Mouse (Mus musculus): ENCODE measurements around the gene Lmntd1. TPM values are rescaled to one million over a fixed set of nuclear protein-coding genes. Genes with fewer than 3 reads are reported as not detected.

The Lmntd1 gene
- polyA plus RNA-seq, 1 experiment, result 1.2 TPM

DNA sequence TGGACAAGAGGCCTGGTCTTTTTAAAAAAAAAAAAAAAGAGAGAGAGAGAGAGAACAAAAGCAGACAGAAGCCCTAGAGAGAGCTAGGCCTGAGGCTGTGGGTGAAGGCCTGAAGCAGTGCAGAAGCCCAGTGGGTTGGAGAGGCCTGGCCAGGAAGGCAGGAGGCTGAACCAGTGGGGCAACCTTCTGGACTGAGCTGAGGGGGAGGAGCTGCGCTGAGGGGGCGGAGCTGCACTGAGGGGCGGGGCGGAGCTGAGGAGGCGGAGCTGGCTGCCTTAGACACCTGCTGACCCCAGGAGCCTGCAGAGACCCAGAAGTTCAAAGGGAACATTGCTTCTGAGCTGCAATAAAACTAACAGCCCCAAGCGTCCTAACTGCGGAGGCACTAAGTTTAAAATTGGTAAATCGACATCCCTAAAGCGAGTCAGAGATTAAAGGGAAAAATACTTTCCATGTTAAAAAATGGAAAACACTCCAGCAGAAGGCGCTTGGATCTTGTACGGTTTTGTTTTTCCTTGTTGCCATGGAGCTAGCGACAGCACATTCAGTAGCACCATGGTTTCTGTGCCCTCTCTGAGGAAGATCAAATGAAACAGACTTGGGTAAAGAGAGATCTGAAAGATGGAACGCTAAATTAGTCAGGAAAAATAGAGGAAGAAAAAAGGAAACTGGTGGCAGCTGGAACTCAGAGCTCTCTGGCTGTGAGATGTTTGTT is 68.0 kb downstream of the Lmntd1 start:
- Histone ChIP-seq H3K4me1 (ENCODE audit: control insufficient read depth, insufficient read depth, low read length) (no peaks in the 10 kb centered on the region), H3K4me3 (ENCODE audit: insufficient read depth, low read length) (no peak overlapping the region), H3K27ac (ENCODE audit: insufficient read depth, low read length) (no peak overlapping the region)
- TF ChIP-seq CTCF (IDR thresholded peaks at IDR 0.05; ENCODE audit: borderline replicate concordance, insufficient read depth, low read length) (no peak), POLR2A (IDR thresholded peaks at IDR 0.05; ENCODE audit: low read depth, low read length) (no peak)

DNA sequence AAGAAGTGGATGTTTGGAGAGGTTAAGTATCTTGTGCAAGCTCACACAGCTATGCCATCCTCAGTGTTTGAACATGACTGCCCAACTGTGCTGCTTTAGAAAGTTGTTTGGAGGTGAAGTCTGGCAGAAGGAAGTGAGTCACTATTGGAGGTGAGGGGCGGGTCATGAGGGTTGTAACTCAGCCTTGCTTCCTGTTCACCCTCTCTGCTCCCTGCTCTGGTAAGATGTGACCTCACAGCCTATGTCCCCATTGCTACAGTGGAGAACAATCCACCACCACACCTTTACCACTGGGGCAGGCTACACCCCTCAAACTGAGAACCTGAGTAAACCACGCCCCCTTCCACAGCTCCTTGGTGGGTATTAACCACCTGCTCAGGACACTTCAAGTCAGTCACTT is 69.3 kb downstream of the Lmntd1 start:
- Histone ChIP-seq H3K27ac (ENCODE audit: insufficient read depth, low read length) (no peak overlapping the region), H3K4me1 (ENCODE audit: control insufficient read depth, insufficient read depth, low read length) (no peaks in the 10 kb centered on the region), H3K4me3 (ENCODE audit: insufficient read depth, low read length) (no peak overlapping the region)
- TF ChIP-seq CTCF (IDR thresholded peaks at IDR 0.05; ENCODE audit: borderline replicate concordance, insufficient read depth, low read length) (no peak), POLR2A (IDR thresholded peaks at IDR 0.05; ENCODE audit: low read depth, low read length) (no peak)

DNA sequence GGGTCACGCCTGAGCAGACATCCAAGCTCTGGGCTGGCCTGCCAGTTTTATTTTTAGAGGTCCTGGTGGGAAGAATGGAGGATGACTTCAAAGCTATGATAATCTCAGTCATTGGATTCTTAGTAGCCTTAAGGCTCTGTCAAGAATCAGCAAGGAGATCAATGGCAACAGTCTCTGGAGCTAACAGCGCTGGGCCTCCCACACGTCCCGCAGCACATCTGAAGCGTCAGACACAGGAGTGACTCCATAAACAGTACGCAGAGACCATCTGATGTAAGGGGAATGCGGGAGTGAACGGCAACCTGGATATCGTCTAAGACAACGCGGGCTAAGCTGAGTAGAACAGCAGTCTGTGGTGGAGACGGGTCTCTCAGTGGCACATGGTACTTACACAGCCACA is 69.8 kb downstream of the Lmntd1 start:
- Histone ChIP-seq H3K27ac (ENCODE audit: insufficient read depth, low read length) (no peak overlapping the region), H3K4me3 (ENCODE audit: insufficient read depth, low read length) (no peak overlapping the region), H3K4me1 (ENCODE audit: control insufficient read depth, insufficient read depth, low read length) (no peaks in the 10 kb centered on the region)
- TF ChIP-seq POLR2A (IDR thresholded peaks at IDR 0.05; ENCODE audit: low read depth, low read length) (no peak), CTCF (IDR thresholded peaks at IDR 0.05; ENCODE audit: borderline replicate concordance, insufficient read depth, low read length) (no peak)

DNA sequence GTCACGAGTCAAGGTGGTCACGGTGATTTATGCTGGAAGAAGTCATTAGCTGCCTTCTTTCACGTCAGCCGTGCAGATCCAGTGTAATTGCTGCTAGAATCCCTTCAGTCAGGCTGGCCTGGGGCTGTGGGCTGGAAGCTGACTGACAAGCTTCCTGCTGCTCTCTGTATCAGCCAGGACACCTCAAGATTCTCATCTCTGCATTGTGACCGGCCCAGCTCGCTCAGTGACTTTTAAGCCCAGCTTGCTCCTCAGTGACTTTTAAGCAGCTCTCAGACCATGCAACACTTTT is 74.6 kb downstream of the Lmntd1 start:
- H3K4me3 ChIP-seq (ENCODE audit: insufficient read depth, low read length), result no peak overlapping the region
- H3K4me1 ChIP-seq (ENCODE audit: control insufficient read depth, insufficient read depth, low read length), result no peaks in the 10 kb centered on the region
- H3K27ac ChIP-seq (ENCODE audit: insufficient read depth, low read length), result no peak overlapping the region
- TF ChIP-seq CTCF (IDR thresholded peaks at IDR 0.05; ENCODE audit: borderline replicate concordance, insufficient read depth, low read length) (no peak), POLR2A (IDR thresholded peaks at IDR 0.05; ENCODE audit: low read depth, low read length) (no peak)

DNA sequence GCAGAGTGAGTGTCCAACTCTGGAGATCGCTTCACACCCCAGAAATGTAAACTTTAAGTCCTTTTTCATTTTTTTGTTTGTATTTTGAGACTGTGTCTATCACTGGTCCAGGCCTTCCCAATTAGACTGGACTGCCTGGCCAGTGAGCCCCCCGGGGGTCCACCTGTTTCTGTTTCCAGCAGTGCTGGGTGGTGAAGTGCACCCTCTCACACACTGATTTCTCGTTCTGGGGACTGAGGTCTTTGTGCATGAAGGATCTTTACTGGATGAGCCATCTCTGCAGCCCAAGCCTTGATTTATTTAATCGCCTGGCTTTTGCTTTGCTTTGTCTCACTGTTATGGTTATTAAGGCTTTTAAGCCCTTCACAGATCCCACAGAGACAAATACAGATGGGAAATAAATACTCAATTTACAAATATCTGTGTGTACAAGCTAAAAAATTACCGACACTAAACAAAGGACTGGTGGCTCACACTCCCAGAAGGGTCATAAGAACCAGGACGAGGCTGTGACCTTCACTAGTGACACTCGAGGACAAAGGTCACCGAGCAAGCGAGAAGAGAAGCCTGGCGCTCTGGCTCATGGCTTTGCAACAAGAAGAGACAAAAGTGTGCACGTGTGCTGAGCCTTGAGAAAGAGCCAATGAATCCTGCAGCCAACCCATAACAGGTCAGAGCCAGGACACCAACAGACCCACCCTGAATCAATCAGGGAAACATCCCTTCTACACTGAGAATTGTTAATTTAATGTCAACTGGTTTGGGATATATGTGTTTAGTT is 75.1 kb downstream of the Lmntd1 start:
- no peak for TF ChIP-seq CTCF (IDR thresholded peaks at IDR 0.05; ENCODE audit: borderline replicate concordance, insufficient read depth, low read length)
- no peak for TF ChIP-seq POLR2A (IDR thresholded peaks at IDR 0.05; ENCODE audit: low read depth, low read length)
- Histone ChIP-seq H3K27ac (ENCODE audit: insufficient read depth, low read length) (no peak overlapping the region), H3K4me3 (ENCODE audit: insufficient read depth, low read length) (no peak overlapping the region), H3K4me1 (ENCODE audit: control insufficient read depth, insufficient read depth, low read length) (no peaks in the 10 kb centered on the region)

DNA sequence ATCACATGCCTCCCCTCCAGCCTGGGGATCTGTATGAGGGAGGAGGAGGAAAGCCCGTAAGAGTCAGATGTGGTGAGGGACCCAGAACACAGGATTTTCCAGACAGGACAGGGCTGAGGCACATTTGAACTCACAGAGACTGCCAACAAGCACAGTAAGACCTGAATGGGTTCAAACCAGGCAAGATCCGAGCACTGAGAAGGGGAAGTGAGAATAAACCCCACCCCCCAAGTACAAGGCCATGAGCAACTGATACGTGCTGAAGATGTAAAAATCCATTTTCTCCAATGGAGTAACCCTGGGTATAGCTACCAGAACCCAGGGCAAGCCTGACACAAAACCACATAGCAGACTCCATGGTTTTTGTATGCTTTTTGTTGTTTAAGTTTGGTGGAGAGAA is 83.7 kb downstream of the Lmntd1 start:
- H3K4me3 ChIP-seq (ENCODE audit: insufficient read depth, low read length), result no peak overlapping the region
- no peak overlapping the region for H3K27ac ChIP-seq (ENCODE audit: insufficient read depth, low read length)
- TF ChIP-seq POLR2A (IDR thresholded peaks at IDR 0.05; ENCODE audit: low read depth, low read length) (no peak), CTCF (IDR thresholded peaks at IDR 0.05; ENCODE audit: borderline replicate concordance, insufficient read depth, low read length) (no peak)
- no peaks in the 10 kb centered on the region for H3K4me1 ChIP-seq (ENCODE audit: control insufficient read depth, insufficient read depth, low read length)

DNA sequence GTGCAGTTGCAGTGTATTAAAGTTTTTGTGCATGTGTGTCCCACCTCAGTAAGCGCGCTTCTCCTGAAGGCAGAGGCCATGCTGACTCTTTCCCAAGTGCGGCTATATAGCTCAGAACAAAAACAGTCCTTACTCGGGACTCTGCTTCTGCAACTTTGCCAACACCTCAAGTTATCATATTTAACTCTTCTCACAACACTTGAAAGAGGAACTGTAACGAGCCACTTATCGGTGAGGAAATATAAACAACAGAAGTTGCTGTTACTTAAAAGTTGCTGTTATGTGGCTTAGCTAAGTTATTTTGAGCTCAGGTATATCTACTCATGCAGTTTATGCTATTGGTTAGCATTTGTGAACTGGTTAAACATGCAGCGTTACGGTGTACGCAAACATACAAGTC is 90.8 kb downstream of the Lmntd1 start:
- Histone ChIP-seq H3K27ac (ENCODE audit: insufficient read depth, low read length) (no peak overlapping the region), H3K4me3 (ENCODE audit: insufficient read depth, low read length) (no peak overlapping the region), H3K4me1 (ENCODE audit: control insufficient read depth, insufficient read depth, low read length) (no peaks in the 10 kb centered on the region)
- no peak for TF ChIP-seq CTCF (IDR thresholded peaks at IDR 0.05; ENCODE audit: borderline replicate concordance, insufficient read depth, low read length)
- no peak for TF ChIP-seq POLR2A (IDR thresholded peaks at IDR 0.05; ENCODE audit: low read depth, low read length)

DNA sequence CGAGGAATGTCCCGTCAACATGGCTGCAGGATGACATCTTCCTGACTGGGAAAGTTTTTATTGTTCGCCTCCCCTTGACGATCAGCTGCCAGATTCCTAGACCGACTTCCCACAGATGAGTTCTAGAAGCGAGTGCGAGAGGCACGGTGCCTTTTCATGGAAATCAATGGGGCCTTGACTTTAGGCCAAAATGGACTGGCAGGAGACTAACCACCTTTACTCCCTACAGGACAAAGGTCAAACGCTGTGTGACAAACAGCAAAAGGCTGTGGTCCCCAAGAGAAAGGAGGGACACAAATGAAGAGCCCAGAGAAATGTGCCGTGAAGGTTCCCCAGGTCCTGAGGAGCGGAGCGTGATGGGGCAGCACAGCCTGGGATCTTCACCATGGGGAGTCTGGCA is 91.5 kb downstream of the Lmntd1 start:
- TF ChIP-seq CTCF (IDR thresholded peaks at IDR 0.05; ENCODE audit: borderline replicate concordance, insufficient read depth, low read length), result no peak
- TF ChIP-seq POLR2A (IDR thresholded peaks at IDR 0.05; ENCODE audit: low read depth, low read length), result no peak
- H3K4me3 ChIP-seq (ENCODE audit: insufficient read depth, low read length), result no peak overlapping the region
- H3K4me1 ChIP-seq (ENCODE audit: control insufficient read depth, insufficient read depth, low read length), result no peaks in the 10 kb centered on the region
- H3K27ac ChIP-seq (ENCODE audit: insufficient read depth, low read length), result no peak overlapping the region

DNA sequence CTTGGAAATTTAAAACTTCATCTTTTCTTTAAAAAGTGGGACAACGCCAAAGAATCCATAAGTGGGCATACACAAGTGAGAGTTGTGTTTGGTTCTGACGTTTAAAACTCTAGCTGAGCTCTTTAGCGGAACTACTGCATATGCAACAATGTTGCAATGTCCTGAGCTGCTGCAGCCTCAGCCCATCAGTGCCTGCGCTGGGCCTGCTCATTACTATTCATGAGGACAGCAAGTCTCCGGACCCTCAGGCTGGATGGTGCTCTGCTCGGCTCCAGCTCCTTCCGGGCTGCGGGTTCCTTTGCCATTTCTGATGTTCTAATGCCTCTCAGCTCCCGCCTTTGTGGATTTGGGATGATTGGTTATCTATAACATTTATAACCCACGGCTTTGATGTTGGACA is 97.1 kb downstream of the Lmntd1 start:
- Histone ChIP-seq H3K27ac (ENCODE audit: insufficient read depth, low read length) (no peak overlapping the region), H3K4me3 (ENCODE audit: insufficient read depth, low read length) (no peak overlapping the region), H3K4me1 (ENCODE audit: control insufficient read depth, insufficient read depth, low read length) (peaks cover 2% of the 10 kb centered on the region; the same call in 1 of the 2 replicates)
- TF ChIP-seq CTCF (IDR thresholded peaks at IDR 0.05; ENCODE audit: borderline replicate concordance, insufficient read depth, low read length), result no peak
- no peak for TF ChIP-seq POLR2A (IDR thresholded peaks at IDR 0.05; ENCODE audit: low read depth, low read length)

DNA sequence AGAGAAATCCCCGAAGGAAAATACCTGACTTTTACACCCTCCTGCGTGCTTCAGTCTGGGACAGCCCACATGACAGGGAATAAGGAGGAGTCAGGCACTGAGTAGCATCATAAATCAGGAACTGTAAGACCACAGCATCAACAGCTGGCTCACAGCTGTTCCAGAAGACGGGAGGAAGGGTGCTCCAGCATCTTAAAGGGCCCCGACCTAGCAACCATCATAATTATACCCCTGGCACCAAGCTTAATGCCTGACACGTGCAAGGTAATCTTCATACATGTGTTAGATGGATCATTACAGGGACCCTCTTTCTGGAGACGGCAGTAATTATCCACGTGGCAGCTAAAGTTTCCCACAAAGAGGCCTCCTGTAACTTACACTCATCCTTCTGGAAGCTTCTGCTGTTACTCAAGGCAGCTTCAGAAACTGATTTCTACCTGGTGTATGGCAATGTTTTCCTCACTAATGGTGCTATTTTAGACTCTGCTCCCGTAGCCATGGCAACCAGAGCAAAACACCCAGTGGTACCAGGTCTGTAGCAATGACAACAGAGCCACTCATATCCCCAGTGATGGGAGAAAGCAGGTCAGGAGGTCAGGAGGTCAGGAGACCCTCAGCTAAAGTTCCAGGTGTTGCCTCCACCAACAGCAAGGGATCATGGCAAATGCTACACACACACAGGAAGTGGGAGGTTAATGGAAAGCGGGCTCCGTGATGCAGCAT is 98.1 kb downstream of the Lmntd1 start:
- TF ChIP-seq POLR2A (IDR thresholded peaks at IDR 0.05; ENCODE audit: low read depth, low read length), result no peak
- no peak for TF ChIP-seq CTCF (IDR thresholded peaks at IDR 0.05; ENCODE audit: borderline replicate concordance, insufficient read depth, low read length)
- Histone ChIP-seq H3K4me1 (ENCODE audit: control insufficient read depth, insufficient read depth, low read length) (peaks cover 2% of the 10 kb centered on the region; the same call in 1 of the 2 replicates), H3K27ac (ENCODE audit: insufficient read depth, low read length) (no peak overlapping the region), H3K4me3 (ENCODE audit: insufficient read depth, low read length) (no peak overlapping the region)

All from embryonic fibroblast, embryonic 13.5 days (primary cell).